Mouse (Mus musculus) heart, embryonic 14.5 days (tissue): Measurements from ENCODE around the gene Ap1m1. TPM values are rescaled to one million over a fixed set of nuclear protein-coding genes. Genes with fewer than 3 reads are reported as not detected.
A peak's percentile ranks its signal among the peaks of the same experiment; 100 is the strongest.

ENCODE experiments used
- ATAC-seq: fragments of 200-750 bp; cut with Nextera tagmentation; 2 replicates; pipeline ENCODE4 v1.8.0; 2017; ENCODE audit warnings: low read depth, moderate TSS enrichment; ENCODE audit not compliant: insufficient number of reproducible peaks, insufficient read depth, low FRiP score
- H3K27ac ChIP-seq, 2 experiments: fragments of 200-500 bp in 1 of 2; fragments of 300-500 bp in 1 of 2; sonication (generic) in 1 of 2; replicated peaks in 1 of 2; 2 replicates each; pipeline ENCODE4 v1.5.1; 2012 to 2014; ENCODE audit warnings: low read depth in 2 of 2, low read length in 2 of 2, control low read depth in 1 of 2, mild to moderate bottlenecking in 1 of 2, mixed read lengths in 1 of 2; ENCODE audit not compliant: control insufficient read depth in 1 of 2, insufficient read depth in 1 of 2
- H3K27me3 ChIP-seq: fragments of 300-500 bp; sonication (generic); 2 replicates; pipeline ENCODE4 v1.6.1; 2014; ENCODE audit warnings: mild to moderate bottlenecking, low read length, control low read depth; ENCODE audit not compliant: control insufficient read depth, insufficient read depth
- H3K36me3 ChIP-seq: fragments of 300-500 bp; sonication (generic); 2 replicates; pipeline ENCODE4 v1.6.1; 2014; ENCODE audit warnings: mild to moderate bottlenecking, control low read depth, low read length, mixed read lengths; ENCODE audit not compliant: control insufficient read depth, insufficient read depth
- H3K4me1 ChIP-seq, 2 experiments: fragments of 200-500 bp in 1 of 2; fragments of 300-500 bp in 1 of 2; sonication (generic) in 1 of 2; 2 replicates each; pipeline ENCODE4 v1.6.1; 2012 to 2014; ENCODE audit warnings: low read length in 2 of 2, control low read depth in 1 of 2, mixed read lengths in 1 of 2; ENCODE audit not compliant: control insufficient read depth in 2 of 2, insufficient read depth in 2 of 2
- H3K4me2 ChIP-seq: fragments of 300-500 bp; sonication (generic); 2 replicates; pipeline ENCODE4 v1.6.1; 2014; ENCODE audit warnings: mild to moderate bottlenecking, low read length
- H3K4me3 ChIP-seq, 2 experiments: fragments of 200-500 bp in 1 of 2; fragments of 300-500 bp in 1 of 2; sonication (generic) in 1 of 2; 2 replicates each; pipeline ENCODE4 v1.5.1; 2012 to 2014; ENCODE audit warnings: low read length in 2 of 2, mild to moderate bottlenecking in 2 of 2, control low read depth in 1 of 2, low read depth in 1 of 2, moderate library complexity in 1 of 2; ENCODE audit not compliant: control insufficient read depth in 1 of 2, insufficient read depth in 1 of 2
- H3K9ac ChIP-seq: fragments of 300-500 bp; sonication (generic); 2 replicates; pipeline ENCODE4 v1.6.1; 2014; ENCODE audit warnings: mild to moderate bottlenecking, low read length
- H3K9me3 ChIP-seq: fragments of 300-500 bp; sonication (generic); 2 replicates; pipeline ENCODE4 v1.6.1; 2016; ENCODE audit warnings: low read length, control low read depth; ENCODE audit not compliant: control insufficient read depth
- WGBS: fragments of 180-500 bp; shearing (Covaris S2); extraction: QIAGEN DNeasy Blood & Tissue Kit; methylation state at CpG from one replicate; pipeline ENCODE4 v1.1.7; 2014; 5-methylcytosine and 5-hydroxymethylcytosine counted together
- polyA plus RNA-seq: library from polyadenylated mRNA; unstranded; fragments of >200 nt; fragmentation: Nextera tagmentation; extraction: Ambion mirVana; gene quantifications from 2 replicates; pipeline ENCODE4 v1.2.1, GENCODE M21; 2014

Gene Ap1m1
- polyA plus RNA-seq, 1 experiment from 2014 or later: 108 TPM

DNA sequence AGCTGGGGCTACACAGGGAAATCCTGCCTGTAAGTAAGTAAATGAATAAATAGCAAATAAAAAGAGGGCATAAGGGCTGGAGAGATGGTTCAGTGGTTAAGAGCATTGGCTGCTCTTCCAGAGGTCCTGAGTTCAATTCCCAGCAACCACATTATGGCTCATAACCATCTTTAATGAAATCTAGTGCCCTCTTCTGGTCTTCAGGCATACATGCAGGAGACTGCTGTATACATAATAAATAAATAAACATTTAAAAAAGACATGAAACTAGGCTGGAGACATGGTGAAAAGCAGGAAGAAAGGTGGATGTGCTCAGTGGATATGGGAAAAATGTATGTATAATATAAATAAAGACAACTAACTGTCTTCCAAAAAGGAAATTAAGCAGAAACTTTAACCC lies 53.5 kb downstream of the Ap1m1 start:
- Histone ChIP-seq H3K4me3 (no peak overlapping the region), H3K4me1 (peaks cover 17 to 23% of the 10 kb centered on the region in 2 experiments), H3K27me3 (no peaks in the 10 kb centered on the region), H3K4me2 (no peak overlapping the region), H3K27ac (no peak overlapping the region), H3K9me3 (no peaks in the 10 kb centered on the region), H3K9ac (no peak overlapping the region), H3K36me3 (no peaks in the 10 kb centered on the region)
- ATAC-seq: no peak

DNA sequence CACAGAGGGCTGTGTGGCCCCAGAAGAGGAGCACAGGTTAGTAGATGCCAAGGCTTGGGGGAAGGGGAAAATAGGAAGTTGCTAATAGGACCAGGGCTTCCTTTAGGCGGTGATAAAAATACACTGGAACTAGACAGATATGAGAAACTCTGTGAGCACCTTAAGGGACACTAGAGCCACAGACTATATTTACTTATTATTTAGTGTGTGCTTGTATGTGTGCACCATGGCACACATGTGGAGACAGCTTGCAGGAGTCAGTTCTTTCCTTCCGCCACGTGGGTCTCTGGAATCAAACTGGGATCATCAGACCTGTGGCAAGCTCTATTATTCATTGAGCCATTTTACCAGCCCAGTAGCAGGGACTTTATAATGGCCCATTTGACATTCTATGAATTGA lies 55.3 kb downstream of the Ap1m1 start:
- no peak overlapping the region for H3K4me3 ChIP-seq
- peak overlapping the region; percentile 56 for H3K9ac ChIP-seq
- H3K9me3 ChIP-seq: no peaks in the 10 kb centered on the region
- peak overlapping the region; percentile 94 to 96 for H3K27ac ChIP-seq
- WGBS: 41% methylated on average over 3 of the region's 3 CpGs
- peak overlapping the region; percentile 34 for H3K4me2 ChIP-seq
- H3K4me1 ChIP-seq: peaks cover 17 to 23% of the 10 kb centered on the region in 2 experiments
- no peaks in the 10 kb centered on the region for H3K27me3 ChIP-seq
- no peaks in the 10 kb centered on the region for H3K36me3 ChIP-seq
- ATAC-seq: peak; percentile 1; the same call in 1 of the 2 replicates

DNA sequence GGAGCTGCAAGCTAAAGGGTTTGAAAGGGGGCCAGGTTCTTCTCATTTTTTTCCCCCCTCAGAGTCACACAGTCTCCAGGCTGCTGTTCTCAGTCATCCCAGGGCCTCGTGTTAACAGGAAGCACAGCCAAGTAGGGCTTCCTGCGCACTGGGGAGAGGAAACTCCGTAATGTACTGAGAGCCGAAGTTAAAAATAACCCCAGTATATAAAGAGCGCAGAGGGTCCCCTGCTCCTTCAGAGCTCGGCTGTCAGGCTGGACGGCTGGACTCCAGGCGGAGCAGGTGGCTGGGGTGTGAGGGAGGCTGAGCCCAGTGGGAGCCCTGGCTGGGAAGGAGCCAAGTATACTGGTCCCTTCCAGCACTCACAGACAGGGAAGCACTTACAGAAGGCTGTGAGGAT lies 55.9 kb downstream of the Ap1m1 start:
- 3% methylated on average over 8 of the region's 8 CpGs for WGBS
- Histone ChIP-seq H3K27me3 (no peaks in the 10 kb centered on the region), H3K36me3 (no peaks in the 10 kb centered on the region), H3K9me3 (no peaks in the 10 kb centered on the region), H3K4me1 (peaks cover 17 to 23% of the 10 kb centered on the region in 2 experiments), H3K9ac (peak overlapping the region; percentile 56), H3K4me2 (peak overlapping the region; percentile 34), H3K27ac (peak overlapping the region; percentile 94 to 96), H3K4me3 (no peak overlapping the region)
- peak; percentile 95 for ATAC-seq

GRCm38 (mm10) chr8:72296561-72296960 lies 56.7 kb downstream of the Ap1m1 start:
- 90% methylated on average over 8 of the region's 8 CpGs for WGBS
- Histone ChIP-seq H3K4me1 (peaks cover 20 to 23% of the 10 kb centered on the region in 2 experiments), H3K27ac (peak overlapping the region; percentile 94 to 96), H3K4me3 (no peak overlapping the region), H3K9ac (no peak overlapping the region), H3K36me3 (no peaks in the 10 kb centered on the region), H3K4me2 (no peak overlapping the region), H3K27me3 (no peaks in the 10 kb centered on the region), H3K9me3 (no peaks in the 10 kb centered on the region)
- no peak for ATAC-seq

- Histone ChIP-seq H3K4me2 (no peak overlapping the region), H3K27me3 (no peaks in the 10 kb centered on the region), H3K36me3 (no peaks in the 10 kb centered on the region), H3K9me3 (no peaks in the 10 kb centered on the region), H3K4me3 (no peak overlapping the region), H3K27ac (no peak overlapping the region), H3K9ac (no peak overlapping the region), H3K4me1 (peaks cover 29 to 30% of the 10 kb centered on the region in 2 experiments)
- WGBS: 100% methylated on average over 1 of the region's 1 CpGs
- no peak for ATAC-seq
Observed at GRCm38 (mm10) chr8:72298928-72299327, 59.1 kb downstream of the Ap1m1 start.

DNA sequence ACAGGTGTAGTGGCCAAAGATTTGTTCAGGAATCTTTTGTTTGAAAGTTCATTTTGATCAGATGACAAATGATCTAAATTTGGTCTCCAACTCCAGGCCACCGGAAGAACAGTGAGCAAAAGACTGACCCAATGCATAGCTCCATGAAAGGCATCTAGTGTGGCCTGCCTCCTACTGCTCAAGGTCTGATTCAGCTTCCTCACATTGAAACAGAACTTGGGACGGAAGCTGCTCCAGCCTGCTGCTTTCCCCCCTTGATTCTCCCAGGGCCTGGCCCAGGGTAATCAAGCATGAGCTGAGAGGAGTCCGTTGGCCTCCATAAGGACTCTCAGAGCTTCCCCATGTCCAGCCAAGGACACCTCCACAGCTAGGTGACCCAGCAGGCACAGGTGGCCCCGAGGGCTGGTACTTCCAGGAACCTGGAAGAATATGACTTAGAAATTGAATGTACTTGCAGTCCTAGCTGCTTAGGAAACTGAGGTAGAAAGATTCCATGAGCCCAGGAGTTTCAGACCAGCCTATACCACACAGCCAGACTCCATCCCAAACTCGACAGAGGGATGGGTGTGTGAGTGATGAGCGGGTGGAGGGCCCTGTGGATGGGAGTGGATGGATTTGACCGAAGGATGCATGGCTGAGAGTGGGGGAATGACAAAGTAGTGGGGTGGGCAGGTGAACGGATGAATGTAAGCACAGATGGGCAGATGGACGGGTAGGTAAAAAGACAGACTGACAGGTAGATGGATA lies 61.0 kb downstream of the Ap1m1 start:
- no peak overlapping the region for H3K9ac ChIP-seq
- no peaks in the 10 kb centered on the region for H3K36me3 ChIP-seq
- H3K4me2 ChIP-seq: no peak overlapping the region
- H3K27me3 ChIP-seq: no peaks in the 10 kb centered on the region
- 75% methylated on average over 9 of the region's 9 CpGs for WGBS
- H3K9me3 ChIP-seq: no peaks in the 10 kb centered on the region
- no peak for ATAC-seq
- H3K4me1 ChIP-seq: peaks cover 16 to 18% of the 10 kb centered on the region in 2 experiments
- H3K27ac ChIP-seq: peak overlapping the region; percentile 11 to 26; a peak in 3 of 4 replicates
- no peak overlapping the region for H3K4me3 ChIP-seq

DNA sequence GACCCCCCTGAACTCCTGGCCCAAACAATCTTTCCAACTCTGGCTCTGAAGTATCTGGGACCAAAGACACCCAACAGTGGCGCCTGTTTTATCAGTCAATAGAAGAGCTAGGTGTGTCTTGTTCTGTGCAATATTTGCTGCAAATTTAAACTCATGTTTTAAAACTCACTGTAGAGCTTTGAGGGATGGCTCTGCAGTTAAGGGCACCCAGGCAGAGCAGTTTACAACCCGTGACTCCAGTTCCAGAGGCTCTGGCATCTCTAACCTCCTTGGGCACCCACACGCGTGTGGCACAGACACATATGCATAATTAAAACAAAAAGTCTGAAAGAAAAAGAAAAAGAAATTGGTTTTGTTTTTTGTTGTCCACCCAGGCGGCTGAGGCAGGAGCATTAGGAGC lies 61.7 kb downstream of the Ap1m1 start:
- H3K4me3 ChIP-seq: no peak overlapping the region
- WGBS: 85% methylated on average over 5 of the region's 5 CpGs
- no peak for ATAC-seq
- H3K4me1 ChIP-seq: peaks cover 10 to 13% of the 10 kb centered on the region in 2 experiments
- H3K27me3 ChIP-seq: no peaks in the 10 kb centered on the region
- no peak overlapping the region for H3K9ac ChIP-seq
- no peaks in the 10 kb centered on the region for H3K36me3 ChIP-seq
- H3K4me2 ChIP-seq: no peak overlapping the region
- no peak overlapping the region; a peak in 1 of 4 replicates for H3K27ac ChIP-seq
- H3K9me3 ChIP-seq: no peaks in the 10 kb centered on the region
